Mouse (Mus musculus) hindbrain, embryonic 16.5 days (tissue): ENCODE measurements around the gene Gm5622. TPM values are rescaled to one million over a fixed set of nuclear protein-coding genes. Genes with fewer than 3 reads are reported as not detected.

Experiments used
- polyA plus RNA-seq: library from polyadenylated mRNA; unstranded; fragments of >200 nt; fragmentation: Nextera tagmentation; extraction: Ambion mirVana; gene quantifications from 2 replicates; pipeline ENCODE4 v1.2.1, GENCODE M21; 2015

Gene Gm5622
- polyA plus RNA-seq, 1 experiment from 2014 or later, result not detected

Other genes with a start within 250 kb of the Gm5622 start
- gene Gm7247, start 191.0 kb upstream of the Gm5622 start, polyA plus RNA-seq, result not detected in 2 replicates
- gene Vmn2r88, start 142.0 kb upstream of the Gm5622 start, polyA plus RNA-seq, result not detected in 2 replicates
- not detected in 2 replicates for gene Vmn2r89, start 100.9 kb upstream of the Gm5622 start, polyA plus RNA-seq
- gene Gm17175, start 21.3 kb downstream of the Gm5622 start, polyA plus RNA-seq, result not detected in 2 replicates
- not detected in 2 replicates for gene Gm17174, start 39.3 kb downstream of the Gm5622 start, polyA plus RNA-seq
- gene Gm17078, start 58.5 kb downstream of the Gm5622 start, polyA plus RNA-seq, result not detected in 2 replicates
- not detected in 2 replicates for gene Gm4181, start 82.9 kb downstream of the Gm5622 start, polyA plus RNA-seq
- gene Gm17079, start 142.7 kb downstream of the Gm5622 start, polyA plus RNA-seq, result not detected in 2 replicates
- not detected in 2 replicates for gene Gm5800, start 164.4 kb downstream of the Gm5622 start, polyA plus RNA-seq
- not detected in 2 replicates for gene Ang4, start 220.8 kb downstream of the Gm5622 start, polyA plus RNA-seq
- not detected in 2 replicates for gene AY358078, start 247.3 kb downstream of the Gm5622 start, polyA plus RNA-seq